Mouse (Mus musculus) adrenal gland, adult (tissue): ENCODE data around the gene Efna5.

ENCODE experiments used
- DNase-seq, 2 experiments: peaks; one replicate each; pipeline ENCODE4 v3.0.0; 2022 to 2023; ENCODE audit warnings: low spot score in 1 of 2; ENCODE audit not compliant: inconsistent age in 2 of 2

Efna5 gene

GRCm38 (mm10) chr17:62789291-62790290 lies 91.5 kb downstream of the Efna5 start:
- DNase-seq, result no peak

DNA sequence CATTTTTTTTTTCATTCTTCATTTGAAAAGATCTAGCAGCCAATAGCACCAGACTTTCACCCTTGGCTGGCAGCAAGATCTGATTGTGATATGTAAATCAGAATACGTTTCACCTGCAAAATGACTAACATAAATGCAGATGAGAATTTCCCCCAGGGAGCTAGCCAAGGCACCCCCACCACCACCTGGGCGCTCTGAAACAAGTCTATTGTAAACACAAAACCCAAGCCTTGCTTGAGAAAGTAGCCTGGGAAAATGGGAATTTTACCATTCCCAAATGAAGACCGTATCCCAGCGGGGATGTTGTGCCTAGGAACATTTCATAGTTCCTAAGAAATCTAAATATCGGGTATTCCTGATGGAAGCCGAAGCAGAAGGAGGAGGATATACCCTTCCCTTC lies 92.3 kb downstream of the Efna5 start:
- no peak for DNase-seq

DNA sequence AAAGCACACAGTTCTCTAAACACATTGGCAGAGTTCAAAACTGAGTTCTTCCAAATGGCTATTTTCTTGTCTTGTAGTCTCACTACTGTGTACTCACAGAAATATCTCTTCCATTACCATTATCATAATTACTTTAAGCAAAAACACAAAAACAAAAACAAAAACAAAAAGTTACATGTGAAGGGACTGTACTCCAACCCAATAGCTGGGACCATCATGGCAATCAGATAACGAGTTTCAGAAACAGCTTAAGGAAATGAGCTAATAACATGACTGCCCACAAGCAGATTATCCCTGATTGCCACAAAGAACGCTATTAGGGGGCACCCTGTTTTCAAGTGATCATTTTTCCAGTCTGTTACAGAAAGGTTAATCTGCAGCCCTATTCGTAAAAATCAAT lies 93.3 kb downstream of the Efna5 start:
- DNase-seq, result no peak

DNA sequence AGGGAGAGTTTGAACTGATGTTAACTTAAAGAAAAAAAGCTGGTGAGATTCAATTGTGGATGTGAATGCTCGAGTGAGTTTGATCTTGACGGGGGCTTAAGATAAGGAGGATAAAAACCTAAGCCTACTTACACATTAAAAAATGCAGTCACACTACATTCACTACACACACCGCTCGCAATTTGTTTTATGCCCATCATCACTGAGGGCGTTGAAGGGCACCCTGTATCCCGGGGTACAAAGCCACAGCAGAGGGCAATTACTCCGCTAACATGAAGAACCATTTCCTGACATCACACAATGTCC lies 94.6 kb downstream of the Efna5 start:
- DNase-seq, result no peak

GRCm38 (mm10) chr17:62785781-62786601 lies 95.1 kb downstream of the Efna5 start:
- no peak for DNase-seq

DNA sequence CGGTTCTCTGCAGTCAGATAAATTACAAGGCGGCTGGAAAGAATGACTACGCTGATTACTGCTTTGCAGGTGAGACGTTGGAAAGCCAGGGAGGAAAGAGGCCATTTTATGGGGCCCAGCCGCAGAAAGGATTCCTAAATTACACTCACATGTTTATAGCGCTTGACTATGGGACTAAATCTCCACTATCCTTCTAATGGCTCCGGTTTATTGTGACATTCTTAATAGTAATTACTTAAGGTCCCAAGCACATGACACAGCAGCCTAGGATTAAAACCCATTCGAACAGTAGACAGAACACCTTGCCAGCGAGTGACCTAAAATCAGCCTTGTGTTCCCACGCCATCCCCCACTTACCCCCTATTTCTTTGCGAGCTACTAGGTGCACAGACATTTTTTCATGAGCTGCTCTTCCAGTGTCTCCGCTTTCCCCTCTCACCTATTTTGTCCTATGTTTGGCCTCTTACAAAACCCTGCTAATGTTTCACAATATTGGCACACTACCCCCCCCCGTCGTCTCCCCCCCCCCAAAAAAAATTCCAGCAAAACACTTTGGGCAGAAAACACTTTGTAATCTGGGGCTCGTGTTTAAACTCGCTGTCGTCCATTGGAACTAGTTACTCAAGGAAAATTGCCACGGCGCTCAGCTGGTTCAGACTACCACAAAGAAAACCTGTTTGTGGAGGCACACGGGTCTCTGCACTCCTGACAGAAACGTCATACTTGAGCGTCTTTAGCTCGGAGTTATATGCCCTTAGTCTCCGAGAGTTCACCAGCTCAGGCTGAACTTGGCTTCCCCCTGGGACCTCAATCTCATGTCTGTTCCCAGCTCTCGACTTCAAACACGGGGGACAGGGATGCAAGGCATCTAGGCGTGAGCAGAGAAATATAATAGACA lies 96.6 kb downstream of the Efna5 start:
- peak in 1 of 2 experiments; percentile 28 for DNase-seq

GRCm38 (mm10) chr17:62783524-62784273 lies 97.4 kb downstream of the Efna5 start:
- peak; percentile 63 to 91 for DNase-seq

DNA sequence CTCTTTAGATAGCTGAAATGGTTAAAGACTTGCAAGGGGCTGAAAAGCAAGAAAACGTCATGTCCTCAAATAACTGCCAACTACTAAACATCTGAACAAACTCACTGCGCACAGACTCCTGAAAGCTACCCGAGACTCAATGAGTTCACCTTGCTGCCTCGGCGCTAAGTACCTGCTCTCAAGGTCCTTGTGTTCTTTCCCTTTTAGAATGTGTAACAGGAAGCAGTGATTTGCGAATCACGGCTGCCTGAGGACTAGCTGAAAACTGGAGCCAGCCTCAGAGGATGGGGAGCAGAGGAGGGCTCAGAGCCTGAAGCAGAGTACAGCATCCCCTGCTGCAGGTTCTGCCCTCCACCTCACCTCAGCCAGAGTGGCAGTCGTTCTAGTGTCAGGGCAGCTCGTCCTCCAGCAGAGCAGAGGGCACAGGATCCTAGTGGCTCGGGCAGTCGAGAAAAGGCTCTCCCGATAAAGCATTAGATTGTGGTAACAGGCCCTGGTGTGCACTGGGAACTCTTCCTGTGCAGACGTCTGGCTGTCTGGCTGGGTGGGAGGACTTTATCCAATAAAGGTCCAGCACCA lies 98.2 kb downstream of the Efna5 start:
- peak in 1 of 2 experiments; percentile 27 for DNase-seq

DNA sequence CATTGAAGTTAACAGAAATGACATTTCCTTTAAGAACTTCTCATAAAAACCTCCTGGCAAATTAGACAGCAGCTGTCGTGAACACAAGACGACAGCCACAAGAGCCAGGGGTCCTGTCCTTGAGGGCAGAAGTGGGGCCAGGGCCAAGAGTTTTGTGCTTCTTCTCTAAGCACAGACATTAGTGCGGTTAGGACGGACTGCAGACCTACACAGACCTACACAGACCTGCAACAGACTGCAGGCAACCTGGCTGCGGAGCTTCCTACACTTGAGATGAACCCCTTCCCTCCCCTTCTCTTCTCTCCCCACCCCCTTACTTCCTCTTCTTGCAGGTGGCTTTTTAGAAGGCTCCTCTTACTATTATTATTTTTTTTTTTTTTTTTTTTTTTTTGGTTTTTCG lies 100.0 kb downstream of the Efna5 start:
- DNase-seq, result no peak

- no peak for DNase-seq
Observed at GRCm38 (mm10) chr17:62777858-62778564, 103.1 kb downstream of the Efna5 start.

DNA sequence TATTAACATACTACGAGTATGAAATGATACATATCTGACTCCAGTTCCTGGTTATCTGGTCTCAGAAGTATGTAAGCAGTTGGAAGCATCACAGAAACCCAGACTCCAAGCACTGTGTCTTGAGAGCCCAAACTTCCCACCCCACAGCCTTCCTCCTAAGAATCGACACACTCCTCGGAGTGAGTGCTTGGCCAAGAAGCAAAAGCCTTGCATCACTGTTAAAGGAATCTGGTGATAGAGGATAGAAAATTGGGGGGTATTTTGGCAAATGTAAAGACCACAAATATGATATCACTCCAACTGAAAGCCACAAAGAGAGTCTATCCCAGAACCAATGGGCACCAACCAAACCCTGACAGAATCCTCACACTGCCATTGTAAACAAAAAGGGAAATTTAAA lies 104.4 kb downstream of the Efna5 start:
- no peak for DNase-seq

- DNase-seq, result no peak
Observed at GRCm38 (mm10) chr17:62775976-62776375, 105.1 kb downstream of the Efna5 start.

- DNase-seq, result no peak
Observed at GRCm38 (mm10) chr17:62775401-62775800, 105.7 kb downstream of the Efna5 start.

- no peak for DNase-seq
Observed at GRCm38 (mm10) chr17:62774749-62775148, 106.4 kb downstream of the Efna5 start.

DNA sequence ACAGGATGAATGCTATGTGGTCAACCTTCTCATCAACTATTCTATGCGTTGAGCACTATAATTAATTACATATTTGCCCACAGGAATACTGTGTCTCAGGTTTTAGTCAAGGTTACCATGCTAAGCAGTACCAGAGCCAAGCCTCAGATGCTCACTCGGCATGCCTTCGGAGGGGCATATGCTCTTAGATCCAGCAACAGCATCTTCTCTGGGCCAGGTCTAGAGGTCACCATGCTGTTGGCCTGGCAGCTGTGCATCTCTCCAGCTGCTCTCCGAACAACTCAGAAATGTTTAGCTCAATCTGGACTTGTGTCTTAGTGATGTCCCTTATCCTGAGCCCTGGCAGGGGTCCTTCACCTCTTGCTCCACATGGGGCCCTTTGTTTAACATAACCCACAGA lies 114.4 kb downstream of the Efna5 start:
- no peak for DNase-seq

GRCm38 (mm10) chr17:62765165-62765564 lies 116.0 kb downstream of the Efna5 start:
- DNase-seq, result no peak

DNA sequence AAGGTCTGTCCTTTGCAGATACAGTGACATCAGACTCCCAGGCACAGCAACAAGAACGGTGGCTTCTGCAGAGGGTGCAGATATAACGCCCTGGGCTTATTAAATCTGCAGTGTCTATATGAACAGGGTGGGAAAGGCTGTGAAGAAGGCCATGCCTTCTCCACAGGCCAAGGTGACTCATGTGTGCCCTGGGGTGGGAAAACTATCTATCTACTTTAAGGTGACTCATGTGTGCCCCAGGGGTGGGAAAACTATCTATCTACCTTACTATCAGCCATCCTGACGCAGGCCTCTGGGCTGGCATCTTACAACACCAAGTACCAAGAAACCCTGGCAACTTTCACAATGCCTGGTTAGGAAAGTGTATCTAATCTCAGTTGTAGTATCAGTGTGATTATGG lies 124.2 kb downstream of the Efna5 start:
- DNase-seq, result peak in 1 of 2 experiments; percentile 36

- DNase-seq, result no peak
Observed at GRCm38 (mm10) chr17:62755635-62756034, 125.5 kb downstream of the Efna5 start.

DNA sequence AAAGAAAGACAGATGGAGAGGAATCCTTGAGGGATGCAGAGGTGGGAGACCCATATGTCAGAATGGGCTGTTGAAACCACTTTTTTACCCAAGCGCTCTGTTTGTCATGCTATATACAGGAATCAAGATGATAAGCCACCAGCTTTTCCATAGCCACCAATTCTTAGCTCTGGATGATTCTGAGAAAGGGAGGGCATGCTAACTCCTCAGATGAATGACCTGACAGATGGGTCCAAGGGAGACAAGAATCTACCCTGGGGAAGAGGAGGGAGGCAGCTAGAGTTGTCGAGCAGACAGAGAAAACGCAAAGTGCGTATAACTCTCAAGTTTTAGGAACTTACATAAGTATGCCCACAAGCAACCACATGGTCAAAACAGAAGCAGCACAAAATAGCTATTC lies 126.5 kb downstream of the Efna5 start:
- DNase-seq, result no peak
